Mouse (Mus musculus) hindbrain, embryonic 14.5 days (tissue): Measurements from ENCODE around the gene Dhx8. TPM values are rescaled to one million over a fixed set of nuclear protein-coding genes. Genes with fewer than 3 reads are reported as not detected.

ENCODE experiments used
- ATAC-seq: fragments of 200-750 bp; cut with Nextera tagmentation; 2 replicates; pipeline ENCODE4 v1.8.0; 2017; ENCODE audit warnings: moderate number of reproducible peaks, mild to moderate bottlenecking, moderate TSS enrichment, moderate library complexity; ENCODE audit not compliant: low FRiP score
- DNase-seq: peaks from one replicate; pipeline ENCODE4 v3.0.0-alpha.2; 2015; ENCODE audit warnings: low spot score
- H3K27ac ChIP-seq: fragments of 300-500 bp; sonication (generic); 2 replicates; pipeline ENCODE4 v1.5.1; 2014; ENCODE audit warnings: mild to moderate bottlenecking, moderate library complexity
- H3K27me3 ChIP-seq: fragments of 300-500 bp; sonication (generic); 2 replicates; pipeline ENCODE4 v1.6.1; 2014; ENCODE audit warnings: mild to moderate bottlenecking, low read length, mixed read lengths; ENCODE audit not compliant: control insufficient read depth, insufficient read depth
- H3K36me3 ChIP-seq: fragments of 300-500 bp; sonication (generic); replicated peaks from 2 replicates; pipeline ENCODE4 v1.6.1; 2014; ENCODE audit not compliant: control insufficient read depth, insufficient read depth
- H3K4me1 ChIP-seq: fragments of 300-500 bp; sonication (generic); replicated peaks from 2 replicates; pipeline ENCODE4 v1.6.1; 2014; ENCODE audit warnings: antibody characterized with exemption, low read length, mixed read lengths; ENCODE audit not compliant: control insufficient read depth, insufficient read depth
- H3K4me2 ChIP-seq: fragments of 300-500 bp; sonication (generic); replicated peaks from 2 replicates; pipeline ENCODE4 v1.6.1; 2014; ENCODE audit warnings: mild to moderate bottlenecking, moderate library complexity
- H3K4me3 ChIP-seq: fragments of 300-500 bp; sonication (generic); replicated peaks from 2 replicates; pipeline ENCODE4 v1.5.1; 2014; ENCODE audit warnings: mild to moderate bottlenecking, low read length
- H3K9ac ChIP-seq: fragments of 300-500 bp; sonication (generic); 2 replicates; pipeline ENCODE4 v1.6.1; 2014
- H3K9me3 ChIP-seq: fragments of 300-500 bp; sonication (generic); 2 replicates; pipeline ENCODE4 v1.6.1; 2016; ENCODE audit warnings: low read length; ENCODE audit not compliant: control insufficient read depth
- WGBS: fragments of 180-500 bp; shearing (Covaris S2); extraction: QIAGEN DNeasy Blood & Tissue Kit; methylation state at CpG from one replicate; pipeline ENCODE4 v1.1.7; 2014; 5-methylcytosine and 5-hydroxymethylcytosine counted together
- polyA plus RNA-seq: library from polyadenylated mRNA; unstranded; fragments of >200 nt; fragmentation: Nextera tagmentation; extraction: Ambion mirVana; gene quantifications from 2 replicates; pipeline ENCODE4 v1.2.1, GENCODE M21; 2014

The Dhx8 gene
- polyA plus RNA-seq, 1 experiment from 2014 or later = 30.5 TPM

- 88% methylated on average over 8 of the region's 8 CpGs for WGBS
- ATAC-seq = no peak
- H3K4me1 ChIP-seq = no peaks in the 10 kb centered on the region
Measured at GRCm38 (mm10) chr11:101805113-101805704, 72.5 kb downstream of the Dhx8 start.

GRCm38 (mm10) chr11:101806741-101807140, 74.0 kb downstream of the Dhx8 start:
- WGBS = 61% methylated on average over 12 of the region's 12 CpGs
- no peak overlapping the region for H3K27ac ChIP-seq
- no peak overlapping the region for H3K4me3 ChIP-seq
- no peaks in the 10 kb centered on the region for H3K36me3 ChIP-seq
- H3K9me3 ChIP-seq = no peaks in the 10 kb centered on the region
- DNase-seq (no peak), ATAC-seq (no peak)
- no peaks in the 10 kb centered on the region; the same call in 1 of the 2 replicates for H3K27me3 ChIP-seq
- H3K4me2 ChIP-seq = no peak overlapping the region
- no peaks in the 10 kb centered on the region for H3K4me1 ChIP-seq
- no peak overlapping the region for H3K9ac ChIP-seq

More at GRCm38 (mm10) chr11:101805113-101805704, 72.5 kb downstream of the Dhx8 start:
- Histone ChIP-seq H3K36me3 (no peaks in the 10 kb centered on the region), H3K4me3 (no peak overlapping the region), H3K27ac (no peak overlapping the region), H3K9me3 (no peaks in the 10 kb centered on the region), H3K4me2 (no peak overlapping the region), H3K27me3 (no peaks in the 10 kb centered on the region; the same call in 1 of the 2 replicates), H3K9ac (no peak overlapping the region)
- DNase-seq = no peak

- WGBS = 90% methylated on average over 10 of the region's 10 CpGs
- Histone ChIP-seq H3K4me1 (no peaks in the 10 kb centered on the region), H3K4me3 (no peak overlapping the region), H3K9ac (no peak overlapping the region), H3K27ac (no peak overlapping the region), H3K4me2 (no peak overlapping the region), H3K27me3 (no peaks in the 10 kb centered on the region; the same call in 1 of the 2 replicates), H3K36me3 (no peaks in the 10 kb centered on the region), H3K9me3 (no peaks in the 10 kb centered on the region)
- ATAC-seq (no peak), DNase-seq (no peak)
Measured at GRCm38 (mm10) chr11:101807266-101807665, 74.5 kb downstream of the Dhx8 start.

GRCm38 (mm10) chr11:101809060-101809828, 76.5 kb downstream of the Dhx8 start:
- H3K4me2 ChIP-seq = no peak overlapping the region
- 35% methylated on average over 15 of the region's 15 CpGs for WGBS
- H3K27ac ChIP-seq = no peak overlapping the region
- H3K4me3 ChIP-seq = no peak overlapping the region
- DNase-seq = no peak
- no peak overlapping the region for H3K9ac ChIP-seq
- peaks cover 3% of the 10 kb centered on the region; the same call in 1 of the 2 replicates for H3K4me1 ChIP-seq
- no peak for ATAC-seq
- no peaks in the 10 kb centered on the region for H3K36me3 ChIP-seq
- H3K27me3 ChIP-seq = peaks cover 3% of the 10 kb centered on the region; the same call in 1 of the 2 replicates
- H3K9me3 ChIP-seq = no peaks in the 10 kb centered on the region

- Histone ChIP-seq H3K9me3 (no peaks in the 10 kb centered on the region), H3K27me3 (0 out of 2 replicates have a peak, but pooled peaks cover 3% of the 10 kb centered on the region), H3K4me2 (no peak overlapping the region), H3K9ac (no peak overlapping the region), H3K4me1 (peaks cover 18% of the 10 kb centered on the region), H3K36me3 (no peaks in the 10 kb centered on the region), H3K27ac (no peak overlapping the region), H3K4me3 (no peak overlapping the region)
- DNase-seq (peak; percentile 91), ATAC-seq (no peak)
- WGBS = 3% methylated on average over 7 of the region's 7 CpGs
Measured at GRCm38 (mm10) chr11:101813259-101813658, 80.5 kb downstream of the Dhx8 start.

- H3K4me3 ChIP-seq = peak overlapping the region; percentile 10
- peak overlapping the region; percentile 46 for H3K4me2 ChIP-seq
- no peaks in the 10 kb centered on the region for H3K9me3 ChIP-seq
- peak; percentile 40; the same call in 1 of the 2 replicates for ATAC-seq
- H3K27me3 ChIP-seq = 0 out of 2 replicates have a peak, but pooled peaks cover 3% of the 10 kb centered on the region
- WGBS = 7% methylated on average over 23 of the region's 23 CpGs
- H3K36me3 ChIP-seq = no peaks in the 10 kb centered on the region
- peak; percentile 79 for DNase-seq
- H3K27ac ChIP-seq = no peak overlapping the region
- peaks cover 18% of the 10 kb centered on the region for H3K4me1 ChIP-seq
- peak overlapping the region; percentile 53 for H3K9ac ChIP-seq
Measured at GRCm38 (mm10) chr11:101814375-101815102, 81.8 kb downstream of the Dhx8 start.

- 15% methylated on average over 22 of the region's 22 CpGs for WGBS
- Histone ChIP-seq H3K9ac (peak overlapping the region; percentile 53; the same call in 1 of the 2 replicates), H3K9me3 (no peaks in the 10 kb centered on the region), H3K36me3 (no peaks in the 10 kb centered on the region), H3K27ac (no peak overlapping the region), H3K27me3 (0 out of 2 replicates have a peak, but pooled peaks cover 3% of the 10 kb centered on the region), H3K4me1 (peaks cover 18% of the 10 kb centered on the region), H3K4me2 (peak overlapping the region; percentile 46), H3K4me3 (no peak overlapping the region)
- DNase-seq (no peak), ATAC-seq (no peak; the same call in 1 of the 2 replicates)
Measured at GRCm38 (mm10) chr11:101815103-101816085, 82.7 kb downstream of the Dhx8 start.
